Mouse (Mus musculus) cortical plate, adult 2 months (tissue): ENCODE data around the gene Olfr967.

ENCODE experiments used
- CTCF ChIP-seq: fragments of 200-500 bp; IDR thresholded peaks from 2 replicates; pipeline ENCODE4 v1.5.1; 2011; ENCODE audit warnings: mild to moderate bottlenecking, control low read depth, low read length; ENCODE audit not compliant: insufficient read depth; ENCODE audit errors: extremely low read depth
- POLR2A ChIP-seq: fragments of 200-500 bp; IDR thresholded peaks from 2 replicates; pipeline ENCODE4 v1.6.1; 2011; ENCODE audit warnings: mild to moderate bottlenecking, low read length, control low read depth; ENCODE audit not compliant: insufficient read depth; ENCODE audit errors: extremely low read depth

- TF ChIP-seq CTCF (no peak), POLR2A (no peak)
These were observed 37.1 kb downstream of the Olfr967 start, which contains the start of gene Olfr968 for GRCm38 (mm10) chr9:39783153-39783552.
